Mouse (Mus musculus) embryonic facial prominence, embryonic 11.5 days (tissue): ENCODE data around the gene Kdm3a. TPM values are rescaled to one million over a fixed set of nuclear protein-coding genes. Genes with fewer than 3 reads are reported as not detected.

Experiments used
- ATAC-seq: fragments of 200-750 bp; cut with Nextera tagmentation; replicated peaks from 2 replicates; pipeline ENCODE4 v1.8.0; 2017; ENCODE audit warnings: low read depth; ENCODE audit not compliant: insufficient number of reproducible peaks, low FRiP score, low TSS enrichment
- DNase-seq: peaks from one replicate; pipeline ENCODE4 v3.0.0-alpha.2; 2015; ENCODE audit warnings: low spot score
- H3K27ac ChIP-seq: fragments of 300-500 bp; sonication (generic); replicated peaks from 2 replicates; pipeline ENCODE4 v1.5.1; 2014; ENCODE audit warnings: mild to moderate bottlenecking, low read depth, low read length, control low read depth
- H3K27me3 ChIP-seq: fragments of 300-500 bp; sonication (generic); 2 replicates; pipeline ENCODE4 v1.6.1; 2014; ENCODE audit warnings: mild to moderate bottlenecking, low read length, moderate library complexity, mixed read lengths; ENCODE audit not compliant: control insufficient read depth, insufficient read depth
- H3K36me3 ChIP-seq: fragments of 300-500 bp; sonication (generic); replicated peaks from 2 replicates; pipeline ENCODE4 v1.6.1; 2014; ENCODE audit warnings: low read depth, mild to moderate bottlenecking, low read length, moderate library complexity, mixed read lengths; ENCODE audit not compliant: control insufficient read depth, insufficient read depth
- H3K4me1 ChIP-seq: fragments of 300-500 bp; sonication (generic); 2 replicates; pipeline ENCODE4 v1.6.1; 2014; ENCODE audit warnings: low read length, mixed read lengths; ENCODE audit not compliant: control insufficient read depth, insufficient read depth
- H3K4me2 ChIP-seq: fragments of 300-500 bp; sonication (generic); 2 replicates; pipeline ENCODE4 v1.6.1; 2014; ENCODE audit warnings: low read depth, mild to moderate bottlenecking, control low read depth, low read length, moderate library complexity
- H3K4me3 ChIP-seq: fragments of 300-500 bp; sonication (generic); 2 replicates; pipeline ENCODE4 v1.5.1; 2014; ENCODE audit warnings: low read depth, low read length, control low read depth
- H3K9ac ChIP-seq: fragments of 300-500 bp; sonication (generic); replicated peaks from 2 replicates; pipeline ENCODE4 v1.6.1; 2014; ENCODE audit warnings: mild to moderate bottlenecking, control low read depth, low read length
- H3K9me3 ChIP-seq: fragments of 300-500 bp; sonication (generic); replicated peaks from 2 replicates; pipeline ENCODE4 v1.6.1; 2016; ENCODE audit warnings: mild to moderate bottlenecking, low read length, inconsistent platforms, mixed read lengths; ENCODE audit not compliant: control insufficient read depth
- WGBS: fragments of 180-500 bp; shearing (Covaris S2); extraction: QIAGEN DNeasy Blood & Tissue Kit; methylation state at CpG from one replicate; pipeline ENCODE4 v1.1.7; 2014; 5-methylcytosine and 5-hydroxymethylcytosine counted together
- polyA plus RNA-seq: library from polyadenylated mRNA; unstranded; fragments of >200 nt; fragmentation: Nextera tagmentation; extraction: Ambion mirVana; gene quantifications from 2 replicates; pipeline ENCODE4 v1.2.1, GENCODE M21; 2014

Kdm3a gene
- 48.8 and 57.9 TPM in 2 replicates for polyA plus RNA-seq

GRCm38 (mm10) chr6:71632829-71633662 is at the start of gene Kdm3a:
TSS of gene Kdm3a (minus strand) at chr6:71632990.
- H3K4me1 ChIP-seq, result no peaks in the 10 kb centered on the region
- H3K9ac ChIP-seq, result peak within 1 kb of the TSS; percentile 88
- H3K4me2 ChIP-seq, result peak within 1 kb of the TSS; percentile 70
- H3K9me3 ChIP-seq, result no peaks in the 10 kb centered on the region
- peak within 1 kb of the TSS; percentile 69 for H3K4me3 ChIP-seq
- ATAC-seq (peak; percentile 97), DNase-seq (peak; percentile 99)
- H3K27me3 ChIP-seq, result no peaks in the 10 kb centered on the region
- WGBS, result under 1% methylated on average over 62 of the region's 63 CpGs
- peak within 1 kb of the TSS; percentile 97 for H3K27ac ChIP-seq
- H3K36me3 ChIP-seq, result no peaks in the 10 kb centered on the region

GRCm38 (mm10) chr6:71678891-71679290 is 46.1 kb upstream of the Kdm3a start:
- no peaks in the 10 kb centered on the region for H3K36me3 ChIP-seq
- H3K9ac ChIP-seq, result no peak overlapping the region
- H3K4me1 ChIP-seq, result no peaks in the 10 kb centered on the region
- H3K27me3 ChIP-seq, result no peaks in the 10 kb centered on the region
- H3K27ac ChIP-seq, result no peak overlapping the region
- WGBS, result 63% methylated on average over 7 of the region's 7 CpGs
- DNase-seq (no peak), ATAC-seq (no peak)
- H3K4me2 ChIP-seq, result no peak overlapping the region
- no peak overlapping the region for H3K4me3 ChIP-seq
- no peaks in the 10 kb centered on the region for H3K9me3 ChIP-seq

GRCm38 (mm10) chr6:71673166-71673565 is 40.4 kb upstream of the Kdm3a start:
- no peak for DNase-seq
- no peaks in the 10 kb centered on the region for H3K27me3 ChIP-seq
- no peak overlapping the region for H3K4me3 ChIP-seq
- H3K4me1 ChIP-seq, result no peaks in the 10 kb centered on the region
- H3K9me3 ChIP-seq, result no peaks in the 10 kb centered on the region
- no peak overlapping the region for H3K9ac ChIP-seq
- ATAC-seq, result no peak
- 61% methylated on average over 2 of the region's 2 CpGs for WGBS
- no peaks in the 10 kb centered on the region for H3K36me3 ChIP-seq
- no peak overlapping the region for H3K27ac ChIP-seq
- no peak overlapping the region for H3K4me2 ChIP-seq

- Histone ChIP-seq H3K27me3 (no peaks in the 10 kb centered on the region), H3K4me1 (no peaks in the 10 kb centered on the region), H3K4me2 (no peak overlapping the region), H3K9me3 (no peaks in the 10 kb centered on the region), H3K4me3 (no peak overlapping the region), H3K27ac (no peak overlapping the region), H3K9ac (no peak overlapping the region), H3K36me3 (no peaks in the 10 kb centered on the region)
- ATAC-seq (no peak), DNase-seq (peak; percentile 5)
- WGBS, result 57% methylated on average over 1 of the region's 1 CpGs
Measured at GRCm38 (mm10) chr6:71664511-71664910, 31.7 kb upstream of the Kdm3a start.

- Histone ChIP-seq H3K36me3 (no peaks in the 10 kb centered on the region), H3K9ac (no peak overlapping the region), H3K4me3 (no peak overlapping the region), H3K27ac (no peak overlapping the region), H3K27me3 (no peaks in the 10 kb centered on the region), H3K4me2 (no peak overlapping the region), H3K9me3 (no peaks in the 10 kb centered on the region), H3K4me1 (no peaks in the 10 kb centered on the region)
- ATAC-seq (no peak), DNase-seq (no peak)
- 74% methylated on average over 2 of the region's 2 CpGs for WGBS
Measured at GRCm38 (mm10) chr6:71658290-71658689, 25.5 kb upstream of the Kdm3a start.

- no peaks in the 10 kb centered on the region for H3K4me1 ChIP-seq
- no peak overlapping the region for H3K9ac ChIP-seq
- DNase-seq (no peak), ATAC-seq (no peak)
- H3K27me3 ChIP-seq, result no peaks in the 10 kb centered on the region
- 72% methylated on average over 3 of the region's 3 CpGs for WGBS
- no peak overlapping the region for H3K4me3 ChIP-seq
- H3K27ac ChIP-seq, result no peak overlapping the region
- no peaks in the 10 kb centered on the region for H3K9me3 ChIP-seq
- no peaks in the 10 kb centered on the region for H3K36me3 ChIP-seq
- H3K4me2 ChIP-seq, result no peak overlapping the region
Measured at GRCm38 (mm10) chr6:71655835-71656234, 23.0 kb upstream of the Kdm3a start.

GRCm38 (mm10) chr6:71651868-71652267 is 19.1 kb upstream of the Kdm3a start:
- H3K9ac ChIP-seq, result no peak overlapping the region
- ATAC-seq, result no peak
- WGBS, result 75% methylated on average over 2 of the region's 2 CpGs

GRCm38 (mm10) chr6:71632486-71632828 is 333 bp downstream of the Kdm3a start:
- Histone ChIP-seq H3K27me3 (no peaks in the 10 kb centered on the region), H3K4me2 (peak overlapping the region; percentile 70), H3K27ac (peak overlapping the region; percentile 92), H3K9me3 (no peaks in the 10 kb centered on the region), H3K9ac (peak overlapping the region; percentile 88), H3K4me3 (peak overlapping the region; percentile 69), H3K4me1 (no peaks in the 10 kb centered on the region), H3K36me3 (no peaks in the 10 kb centered on the region)
- DNase-seq (no peak), ATAC-seq (peak; percentile 51; the same call in 1 of the 2 replicates)
- under 1% methylated on average over 39 of the region's 41 CpGs for WGBS

More at GRCm38 (mm10) chr6:71651868-71652267, 19.1 kb upstream of the Kdm3a start:
- Histone ChIP-seq H3K4me3 (no peak overlapping the region), H3K27ac (no peak overlapping the region), H3K36me3 (no peaks in the 10 kb centered on the region), H3K27me3 (no peaks in the 10 kb centered on the region), H3K9me3 (no peaks in the 10 kb centered on the region), H3K4me2 (no peak overlapping the region), H3K4me1 (no peaks in the 10 kb centered on the region)
- DNase-seq, result no peak
